Mouse (Mus musculus) hindbrain, embryonic 13.5 days (tissue): Measurements from ENCODE around the gene Fhl3. TPM values are rescaled to one million over a fixed set of nuclear protein-coding genes. Genes with fewer than 3 reads are reported as not detected.

ENCODE experiments used
- ATAC-seq: fragments of 200-750 bp; cut with Nextera tagmentation; 2 replicates; pipeline ENCODE4 v1.8.0; 2017; ENCODE audit warnings: moderate TSS enrichment; ENCODE audit not compliant: low FRiP score
- H3K27ac ChIP-seq: fragments of 300-500 bp; sonication (generic); 2 replicates; pipeline ENCODE4 v1.5.1; 2015; ENCODE audit warnings: inconsistent platforms, mild to moderate bottlenecking, moderate library complexity
- H3K27me3 ChIP-seq: fragments of 300-500 bp; sonication (generic); 2 replicates; pipeline ENCODE4 v1.6.1; 2015; ENCODE audit warnings: mild to moderate bottlenecking, inconsistent platforms
- H3K36me3 ChIP-seq: fragments of 300-500 bp; sonication (generic); 2 replicates; pipeline ENCODE4 v1.6.1; 2015; ENCODE audit warnings: mild to moderate bottlenecking, inconsistent platforms
- H3K4me1 ChIP-seq: fragments of 300-500 bp; sonication (generic); replicated peaks from 2 replicates; pipeline ENCODE4 v1.6.1; 2015; ENCODE audit warnings: inconsistent platforms
- H3K4me2 ChIP-seq: fragments of 300-500 bp; sonication (generic); 2 replicates; pipeline ENCODE4 v1.6.1; 2015; ENCODE audit warnings: inconsistent platforms, mild to moderate bottlenecking, moderate library complexity
- H3K4me3 ChIP-seq: fragments of 300-500 bp; sonication (generic); 2 replicates; pipeline ENCODE4 v1.5.1; 2015; ENCODE audit warnings: mild to moderate bottlenecking, inconsistent platforms
- H3K9ac ChIP-seq: fragments of 300-500 bp; sonication (generic); 2 replicates; pipeline ENCODE4 v1.6.1; 2015; ENCODE audit warnings: mild to moderate bottlenecking, inconsistent platforms
- H3K9me3 ChIP-seq: fragments of 300-500 bp; sonication (generic); 2 replicates; pipeline ENCODE4 v1.6.1; 2016; ENCODE audit warnings: inconsistent platforms
- WGBS: fragments of 180-500 bp; shearing (Covaris S2); methylation state at CpG from one replicate; pipeline ENCODE4 v1.1.7; 2015; 5-methylcytosine and 5-hydroxymethylcytosine counted together
- polyA plus RNA-seq: library from polyadenylated mRNA; unstranded; fragments of >200 nt; fragmentation: Nextera tagmentation; extraction: Ambion mirVana; gene quantifications from 2 replicates; pipeline ENCODE4 v1.2.1, GENCODE M21; 2015

Gene Fhl3
- polyA plus RNA-seq, 1 experiment from 2014 or later: 2.9 TPM

DNA sequence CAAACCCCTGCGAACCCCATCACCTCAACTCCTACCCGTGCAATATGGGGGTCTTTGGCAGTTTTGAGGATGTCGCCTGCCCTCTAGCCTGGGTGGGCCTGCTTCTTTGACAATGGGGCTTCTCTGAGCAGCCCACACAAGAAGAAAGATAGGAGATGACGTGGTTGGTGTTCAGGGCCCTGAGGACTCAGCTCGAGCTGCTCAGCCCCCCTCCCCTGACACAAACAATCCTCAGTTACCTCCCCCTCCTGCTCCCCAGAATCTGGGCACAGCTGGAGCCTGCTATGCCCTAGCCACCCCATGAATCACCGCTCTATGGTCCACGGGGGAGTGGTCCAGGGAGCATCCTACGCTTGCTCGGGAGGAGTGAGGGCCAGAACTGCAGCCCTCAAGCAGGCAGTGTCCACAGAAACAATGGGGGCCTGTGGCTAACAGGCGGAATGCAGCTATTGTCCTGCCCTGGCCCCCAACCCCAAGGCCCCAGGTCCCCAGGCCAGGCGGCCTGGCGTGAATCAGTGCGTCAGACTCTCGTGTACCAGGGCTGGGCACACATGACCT is 32.9 kb upstream of the Fhl3 start:
- H3K27ac ChIP-seq: peak overlapping the region; percentile 76
- H3K4me1 ChIP-seq: peaks cover 54% of the 10 kb centered on the region
- WGBS: 15% methylated on average over 14 of the region's 14 CpGs
- no peaks in the 10 kb centered on the region for H3K9me3 ChIP-seq
- H3K36me3 ChIP-seq: no peaks in the 10 kb centered on the region
- no peak for ATAC-seq
- H3K9ac ChIP-seq: peak overlapping the region; percentile 56
- no peak overlapping the region for H3K4me3 ChIP-seq
- H3K4me2 ChIP-seq: peak overlapping the region; percentile 23
- H3K27me3 ChIP-seq: peaks cover 74% of the 10 kb centered on the region

DNA sequence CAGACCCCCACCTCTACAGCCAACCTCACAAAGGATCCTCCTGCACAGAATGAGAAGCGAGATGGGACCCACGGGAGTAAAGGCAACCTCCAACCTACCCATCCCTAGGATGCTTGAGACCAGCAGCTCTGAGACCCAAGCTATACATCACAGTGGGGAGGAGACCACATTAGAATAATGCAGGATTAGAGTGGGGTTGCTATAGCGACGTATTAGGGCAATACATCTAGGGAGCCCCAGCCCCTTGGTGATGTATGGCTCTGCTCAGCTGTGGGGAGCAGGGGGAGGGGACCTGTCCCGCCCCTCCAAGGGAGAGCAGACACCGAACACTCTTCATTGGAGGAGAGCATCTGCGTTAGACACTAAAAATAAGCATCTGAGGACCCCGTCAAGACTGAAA is 32.4 kb upstream of the Fhl3 start:
- H3K36me3 ChIP-seq: no peaks in the 10 kb centered on the region
- H3K4me3 ChIP-seq: no peak overlapping the region
- H3K4me2 ChIP-seq: peak overlapping the region; percentile 23
- no peaks in the 10 kb centered on the region for H3K9me3 ChIP-seq
- 7% methylated on average over 8 of the region's 8 CpGs for WGBS
- peaks cover 70% of the 10 kb centered on the region for H3K27me3 ChIP-seq
- ATAC-seq: peak; percentile 65
- peak overlapping the region; percentile 56 for H3K9ac ChIP-seq
- peaks cover 59% of the 10 kb centered on the region for H3K4me1 ChIP-seq
- peak overlapping the region; percentile 76 for H3K27ac ChIP-seq

DNA sequence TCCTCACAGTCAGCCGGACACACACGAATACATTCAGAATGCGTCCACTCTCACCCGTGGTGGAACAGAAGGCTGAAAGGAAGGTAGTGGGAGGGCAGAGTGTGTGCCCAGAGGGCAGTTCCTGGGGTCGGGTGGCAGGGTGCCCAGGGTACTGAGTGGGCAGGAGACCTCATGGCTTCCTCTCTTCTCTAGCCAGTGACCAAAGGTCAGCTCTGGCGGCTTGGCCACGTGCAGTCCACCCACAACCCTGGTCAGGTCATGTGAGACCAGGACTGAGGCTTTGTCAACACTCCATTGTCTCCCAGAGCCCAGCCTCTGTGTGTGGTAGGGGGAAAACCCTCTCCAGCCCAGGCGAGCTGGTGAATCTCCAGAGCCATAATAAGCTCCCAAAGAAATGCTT is 30.3 kb upstream of the Fhl3 start:
- H3K9me3 ChIP-seq: no peaks in the 10 kb centered on the region
- no peak overlapping the region for H3K4me2 ChIP-seq
- no peak overlapping the region for H3K9ac ChIP-seq
- 47% methylated on average over 8 of the region's 8 CpGs for WGBS
- peaks cover 62% of the 10 kb centered on the region for H3K27me3 ChIP-seq
- ATAC-seq: no peak
- no peaks in the 10 kb centered on the region for H3K36me3 ChIP-seq
- no peak overlapping the region for H3K27ac ChIP-seq
- H3K4me3 ChIP-seq: no peak overlapping the region
- H3K4me1 ChIP-seq: peaks cover 60% of the 10 kb centered on the region

DNA sequence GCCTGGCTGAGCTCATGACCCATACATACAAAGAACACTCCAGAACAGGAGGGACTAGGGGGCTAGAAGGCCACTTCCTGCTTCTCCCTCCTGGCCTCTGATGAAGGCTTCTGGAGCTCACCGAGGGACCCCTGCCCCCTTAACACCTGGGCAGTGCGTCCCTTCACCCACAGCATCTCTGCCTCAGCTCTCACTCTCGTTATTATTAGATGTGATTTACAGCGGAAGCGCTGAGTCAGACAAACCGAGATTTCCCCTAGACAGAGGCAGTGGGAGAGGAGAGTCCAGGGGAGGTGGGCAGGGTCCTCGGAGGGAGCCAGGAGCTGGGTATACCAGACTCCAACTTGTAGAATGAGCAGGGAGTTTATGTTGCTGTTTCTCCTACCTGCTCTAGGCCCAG is 28.9 kb upstream of the Fhl3 start:
- H3K9ac ChIP-seq: no peak overlapping the region
- peaks cover 52% of the 10 kb centered on the region for H3K27me3 ChIP-seq
- peak overlapping the region; percentile 49; the same call in 1 of the 2 replicates for H3K4me2 ChIP-seq
- H3K4me1 ChIP-seq: peaks cover 60% of the 10 kb centered on the region
- no peaks in the 10 kb centered on the region for H3K9me3 ChIP-seq
- 0 out of 2 replicates have a peak overlapping the region, but pooled peaks have one; percentile 80 for H3K27ac ChIP-seq
- no peaks in the 10 kb centered on the region; the same call in 1 of the 2 replicates for H3K36me3 ChIP-seq
- 29% methylated on average over 7 of the region's 7 CpGs for WGBS
- ATAC-seq: no peak
- H3K4me3 ChIP-seq: no peak overlapping the region

DNA sequence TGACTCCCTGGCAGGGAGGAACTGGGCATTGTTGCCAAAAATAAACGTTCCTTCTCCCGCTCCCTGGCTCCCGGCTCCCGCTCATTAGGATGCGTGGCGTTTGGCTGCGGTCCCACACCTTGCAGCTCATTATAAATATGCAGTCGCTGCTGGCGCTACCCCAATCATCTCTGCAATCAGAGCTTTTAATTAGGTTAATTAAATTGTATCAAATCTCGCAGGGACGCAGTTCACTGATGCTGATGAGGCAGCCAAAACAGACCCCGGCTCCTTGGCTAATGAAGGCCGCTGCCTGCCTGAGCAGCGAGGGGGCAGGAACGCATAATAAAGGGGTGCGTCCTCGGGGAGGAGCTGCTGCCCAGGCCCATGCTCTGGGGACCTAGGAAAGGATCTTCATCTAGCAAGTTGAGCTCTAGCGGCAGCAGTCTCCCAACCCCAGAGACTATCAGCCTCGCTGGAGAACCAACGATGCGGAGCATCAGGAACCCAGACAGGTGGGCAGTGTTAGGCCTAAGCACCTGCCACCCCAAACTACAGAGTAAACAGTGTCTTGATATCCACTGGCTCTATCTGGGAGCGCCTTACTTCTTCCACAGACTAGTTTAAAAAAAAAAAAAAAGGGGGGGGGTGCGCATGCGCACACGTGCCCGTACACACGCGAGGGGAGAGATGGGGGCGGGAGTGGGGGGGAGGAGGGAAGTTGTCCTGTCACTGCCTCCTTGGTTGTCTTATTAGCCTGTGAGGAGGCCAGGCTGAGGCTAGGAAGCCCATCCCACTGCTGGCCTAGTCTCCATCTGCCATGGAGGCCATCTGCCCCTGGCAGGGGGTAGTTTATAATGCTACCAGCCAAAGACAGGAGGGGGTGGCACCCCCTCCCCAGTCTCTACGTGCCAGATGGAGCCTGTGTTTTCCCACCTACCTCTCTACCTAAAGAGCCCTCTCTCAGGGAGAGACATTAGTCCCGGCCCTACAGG is 27.9 kb upstream of the Fhl3 start:
- Histone ChIP-seq H3K9me3 (no peaks in the 10 kb centered on the region), H3K36me3 (peaks cover 9% of the 10 kb centered on the region), H3K4me2 (peak overlapping the region; percentile 49), H3K27me3 (peaks cover 41% of the 10 kb centered on the region), H3K27ac (peak overlapping the region; percentile 80), H3K9ac (peak overlapping the region; percentile 51; the same call in 1 of the 2 replicates), H3K4me1 (peaks cover 56% of the 10 kb centered on the region), H3K4me3 (peak overlapping the region; percentile 17)
- peak; percentile 57 for ATAC-seq
- WGBS: 1% methylated on average over 26 of the region's 31 CpGs

DNA sequence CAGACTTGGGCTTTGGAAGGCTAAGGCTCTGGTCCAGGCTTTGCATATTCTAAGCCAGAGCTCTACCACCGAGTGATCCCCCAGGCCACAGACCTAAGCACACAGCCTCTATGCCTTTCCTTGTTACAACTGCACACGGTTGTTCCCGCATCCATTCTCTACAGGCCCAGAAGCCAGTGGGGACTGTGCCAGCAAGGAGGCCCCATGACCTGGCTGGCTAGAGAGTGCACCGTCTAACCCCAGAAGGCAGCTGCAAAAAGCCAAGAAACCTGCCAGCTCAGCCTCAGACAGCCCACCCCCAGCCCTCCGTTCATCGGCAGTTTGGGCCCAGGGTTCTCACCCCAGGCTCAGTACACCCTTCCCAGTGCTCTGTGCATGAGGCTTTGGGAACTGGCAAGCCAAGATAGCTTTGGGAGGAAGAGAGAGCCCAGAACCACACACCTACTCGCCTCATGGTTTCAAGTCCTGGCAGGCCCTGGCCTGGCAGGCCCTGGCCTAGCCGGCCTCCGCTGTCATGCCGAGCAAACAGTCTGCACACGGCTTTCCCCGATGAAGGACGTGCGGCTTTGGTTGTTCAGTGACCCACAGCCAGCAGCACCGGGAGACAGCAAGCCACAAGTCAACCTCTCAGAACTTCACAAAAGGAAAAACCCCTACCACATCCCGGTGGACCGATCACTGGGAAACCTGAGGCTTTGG is 26.0 kb upstream of the Fhl3 start:
- H3K27me3 ChIP-seq: peaks cover 33% of the 10 kb centered on the region
- no peak overlapping the region for H3K4me3 ChIP-seq
- peaks cover 41% of the 10 kb centered on the region for H3K4me1 ChIP-seq
- WGBS: 43% methylated on average over 17 of the region's 17 CpGs
- H3K9me3 ChIP-seq: no peaks in the 10 kb centered on the region
- peaks cover 22% of the 10 kb centered on the region for H3K36me3 ChIP-seq
- H3K27ac ChIP-seq: peak overlapping the region; percentile 42; the same call in 1 of the 2 replicates
- H3K9ac ChIP-seq: 0 out of 2 replicates have a peak overlapping the region, but pooled peaks have one; percentile 31
- no peak; the same call in 1 of the 2 replicates for ATAC-seq
- no peak overlapping the region for H3K4me2 ChIP-seq

DNA sequence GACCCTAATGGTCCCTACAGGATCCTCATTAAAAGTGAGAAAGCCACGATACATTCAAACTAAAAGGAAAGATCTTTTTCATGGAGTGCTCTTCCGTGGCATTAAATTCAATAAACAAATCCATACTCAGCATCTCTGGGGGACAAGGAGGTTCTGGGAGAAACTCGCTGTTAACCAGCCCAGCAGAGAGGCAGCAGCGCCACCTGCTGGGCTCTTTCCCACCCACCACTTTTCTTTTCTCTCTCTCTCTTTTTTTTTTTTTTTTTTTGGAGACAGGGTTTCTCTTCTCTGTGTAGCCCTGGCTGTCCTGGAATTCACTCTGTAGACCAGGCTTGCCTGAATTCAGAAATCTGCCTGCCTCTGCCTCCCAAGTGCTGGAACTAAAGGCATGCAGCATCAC is 25.5 kb upstream of the Fhl3 start:
- Histone ChIP-seq H3K4me1 (peaks cover 41% of the 10 kb centered on the region), H3K36me3 (peaks cover 28% of the 10 kb centered on the region), H3K4me3 (no peak overlapping the region), H3K27me3 (peaks cover 32% of the 10 kb centered on the region), H3K4me2 (no peak overlapping the region), H3K9me3 (no peaks in the 10 kb centered on the region), H3K27ac (no peak overlapping the region), H3K9ac (no peak overlapping the region)
- no peak for ATAC-seq
- under 1% methylated on average over 4 of the region's 4 CpGs for WGBS

DNA sequence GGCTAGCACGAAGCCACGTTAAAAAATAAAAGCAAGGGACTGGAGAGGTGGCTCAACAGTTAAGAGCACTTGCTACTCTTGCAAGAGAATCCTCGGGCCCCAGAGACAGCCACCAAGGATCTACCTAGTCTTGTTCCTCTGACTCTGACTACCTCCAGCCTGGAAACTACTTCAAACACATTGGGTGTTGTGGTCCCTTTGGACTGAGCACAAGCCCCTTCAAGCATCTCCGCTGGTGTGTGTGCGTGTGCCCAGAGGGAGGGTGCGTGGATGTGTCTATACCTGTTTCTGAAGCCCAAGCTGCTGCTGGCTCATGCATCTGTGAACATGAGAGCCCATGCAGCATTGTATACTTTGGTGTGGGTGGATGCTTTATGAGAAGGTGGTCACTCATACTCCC is 24.5 kb upstream of the Fhl3 start:
- H3K27ac ChIP-seq: no peak overlapping the region
- H3K4me1 ChIP-seq: peaks cover 38% of the 10 kb centered on the region
- H3K4me2 ChIP-seq: no peak overlapping the region
- H3K9ac ChIP-seq: no peak overlapping the region
- H3K4me3 ChIP-seq: no peak overlapping the region
- no peaks in the 10 kb centered on the region for H3K9me3 ChIP-seq
- peaks cover 23% of the 10 kb centered on the region for H3K27me3 ChIP-seq
- WGBS: 90% methylated on average over 6 of the region's 6 CpGs
- no peak for ATAC-seq
- peaks cover 37% of the 10 kb centered on the region for H3K36me3 ChIP-seq

DNA sequence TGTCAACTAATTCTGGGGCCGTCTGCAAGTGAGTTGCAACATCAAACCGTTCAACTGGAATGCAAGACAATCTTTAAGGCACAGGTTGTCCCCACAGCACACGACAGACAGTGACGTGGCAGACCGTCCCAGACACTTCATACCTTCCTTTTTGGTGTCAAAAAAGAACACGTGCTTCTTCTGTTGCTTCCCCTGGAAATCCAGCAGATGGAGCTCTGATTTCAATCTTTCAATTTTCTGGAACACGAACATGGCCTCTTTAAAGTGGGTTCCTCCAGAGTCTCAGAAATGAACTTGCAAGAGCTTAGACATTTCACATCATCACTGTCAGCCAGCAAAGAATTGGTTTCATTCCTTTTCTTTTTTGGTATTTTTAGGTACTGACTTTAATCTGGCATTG is 18.2 kb upstream of the Fhl3 start:
- no peak for ATAC-seq
- Histone ChIP-seq H3K27me3 (no peaks in the 10 kb centered on the region), H3K4me1 (no peaks in the 10 kb centered on the region), H3K27ac (no peak overlapping the region), H3K4me2 (no peak overlapping the region), H3K9ac (no peak overlapping the region), H3K4me3 (no peak overlapping the region), H3K36me3 (peaks cover 84% of the 10 kb centered on the region), H3K9me3 (no peaks in the 10 kb centered on the region)
- WGBS: 65% methylated on average over 7 of the region's 7 CpGs

DNA sequence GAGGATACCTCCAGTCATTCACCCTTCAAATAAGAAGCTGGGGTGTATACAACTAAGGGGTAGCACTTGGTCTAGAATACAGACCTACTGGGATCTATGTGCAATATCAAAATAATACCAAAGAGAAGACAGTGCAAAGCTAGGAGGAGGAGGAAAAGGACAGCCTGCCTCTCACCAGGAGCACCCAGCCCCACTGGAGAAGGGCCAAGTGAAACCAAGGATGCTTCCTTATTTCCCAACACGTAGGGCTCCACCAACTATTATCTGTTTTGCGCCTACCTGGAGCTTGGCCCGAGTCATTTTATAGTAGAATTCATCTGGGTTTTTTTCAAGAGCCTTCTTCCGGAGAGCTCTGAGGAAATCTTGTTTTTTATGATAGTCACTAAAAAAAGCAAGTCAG is 17.0 kb upstream of the Fhl3 start:
- 95% methylated on average over 4 of the region's 4 CpGs for WGBS
- ATAC-seq: no peak
- peaks cover 86% of the 10 kb centered on the region for H3K36me3 ChIP-seq
- no peak overlapping the region for H3K4me2 ChIP-seq
- H3K9ac ChIP-seq: no peak overlapping the region
- H3K27me3 ChIP-seq: no peaks in the 10 kb centered on the region
- H3K4me1 ChIP-seq: no peaks in the 10 kb centered on the region
- H3K27ac ChIP-seq: no peak overlapping the region
- no peak overlapping the region for H3K4me3 ChIP-seq
- no peaks in the 10 kb centered on the region for H3K9me3 ChIP-seq

DNA sequence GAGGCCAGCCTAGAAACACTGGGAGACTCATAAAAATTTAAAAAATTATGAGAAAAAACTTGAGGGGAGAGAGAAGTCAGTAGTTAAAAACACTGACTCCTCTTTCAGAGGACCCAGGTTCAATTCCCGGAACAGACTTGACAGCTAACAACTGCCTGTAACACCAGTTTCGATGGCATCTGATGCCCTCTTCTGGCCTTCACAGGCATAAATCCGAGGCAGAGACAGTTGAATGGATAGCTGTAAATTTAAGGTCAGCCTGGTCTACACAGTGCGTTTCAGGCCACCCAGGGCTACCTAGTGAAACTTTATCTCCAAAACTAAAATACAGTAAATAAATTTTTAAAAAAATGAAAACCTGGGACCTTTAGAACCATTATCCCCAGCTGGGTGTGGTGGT is 15.5 kb upstream of the Fhl3 start:
- Histone ChIP-seq H3K4me2 (no peak overlapping the region), H3K9ac (no peak overlapping the region), H3K4me1 (no peaks in the 10 kb centered on the region), H3K36me3 (peaks cover 71% of the 10 kb centered on the region), H3K27me3 (no peaks in the 10 kb centered on the region), H3K9me3 (no peaks in the 10 kb centered on the region), H3K4me3 (no peak overlapping the region), H3K27ac (no peak overlapping the region)
- WGBS: 82% methylated on average over 4 of the region's 4 CpGs
- no peak for ATAC-seq

DNA sequence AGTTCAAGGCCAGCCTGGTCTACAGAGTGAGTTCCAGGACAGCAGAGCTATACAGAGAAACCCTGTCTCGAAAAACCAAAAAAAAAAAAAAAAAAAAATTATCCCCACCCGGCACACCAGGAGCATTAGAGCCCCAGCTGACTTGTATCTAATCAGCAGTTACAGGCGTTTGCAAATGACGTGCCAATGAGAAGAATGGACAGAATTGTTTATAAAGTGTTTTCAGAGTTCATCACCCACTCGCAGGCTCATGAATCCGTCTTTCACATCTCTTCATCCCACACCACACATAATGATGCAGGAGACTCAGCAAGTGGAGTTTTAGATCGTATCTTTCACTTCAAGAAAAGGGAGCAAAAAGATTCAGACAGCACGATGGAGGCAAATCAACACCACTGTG is 15.0 kb upstream of the Fhl3 start:
- Histone ChIP-seq H3K4me1 (no peaks in the 10 kb centered on the region), H3K9me3 (no peaks in the 10 kb centered on the region), H3K4me3 (no peak overlapping the region), H3K27me3 (no peaks in the 10 kb centered on the region), H3K4me2 (no peak overlapping the region), H3K27ac (no peak overlapping the region), H3K9ac (no peak overlapping the region), H3K36me3 (peaks cover 67% of the 10 kb centered on the region)
- no peak for ATAC-seq
- 91% methylated on average over 8 of the region's 8 CpGs for WGBS
